Mouse (Mus musculus): ENCODE measurements around the gene Mnx1. TPM values are rescaled to one million over a fixed set of nuclear protein-coding genes. Genes with fewer than 3 reads are reported as not detected.

Mnx1 gene
- polyA plus RNA-seq, 1 experiment from 2014 or later = not detected

GRCm38 (mm10) chr5:29475041-29475440, 3.2 kb downstream of the Mnx1 start:
- H3K4me3 ChIP-seq = no peak overlapping the region
- H3K27ac ChIP-seq (replicated peaks) = no peak overlapping the region
- no peaks in the 10 kb centered on the region for H3K36me3 ChIP-seq
- peaks cover 100% of the 10 kb centered on the region for H3K27me3 ChIP-seq (ENCODE audit: low read depth, poor library complexity, severe bottlenecking)
- no peaks in the 10 kb centered on the region for H3K9me3 ChIP-seq (replicated peaks)
- under 1% methylated on average over 10 of the region's 10 CpGs for WGBS
- H3K4me1 ChIP-seq = peaks cover 22% of the 10 kb centered on the region
- no peak for DNase-seq (ENCODE audit: low spot score)

GRCm38 (mm10) chr5:29474246-29474960, 3.9 kb downstream of the Mnx1 start:
- Histone ChIP-seq H3K9me3 (replicated peaks) (no peaks in the 10 kb centered on the region), H3K36me3 (no peaks in the 10 kb centered on the region), H3K27ac (replicated peaks) (no peak overlapping the region), H3K4me1 (peaks cover 22% of the 10 kb centered on the region), H3K4me3 (peak overlapping the region; percentile 16; the same call in 1 of the 2 replicates), H3K27me3 (ENCODE audit: low read depth, poor library complexity, severe bottlenecking) (peaks cover 100% of the 10 kb centered on the region)
- DNase-seq (ENCODE audit: low spot score) = no peak
- WGBS = under 1% methylated on average over 35 of the region's 35 CpGs

GRCm38 (mm10) chr5:29473551-29474245, 4.6 kb downstream of the Mnx1 start:
- H3K9me3 ChIP-seq (replicated peaks) = no peaks in the 10 kb centered on the region

GRCm38 (mm10) chr5:29471855-29472665, 6.2 kb downstream of the Mnx1 start:
- 0% methylated on average over 22 of the region's 22 CpGs for WGBS
- H3K27me3 ChIP-seq (ENCODE audit: low read depth, poor library complexity, severe bottlenecking) = peaks cover 100% of the 10 kb centered on the region
- peak; percentile 57 for DNase-seq (ENCODE audit: low spot score)
- H3K9me3 ChIP-seq (replicated peaks) = no peaks in the 10 kb centered on the region
- H3K27ac ChIP-seq (replicated peaks) = no peak overlapping the region
- no peaks in the 10 kb centered on the region for H3K36me3 ChIP-seq
- peaks cover 12% of the 10 kb centered on the region for H3K4me1 ChIP-seq
- H3K4me3 ChIP-seq = no peak overlapping the region

More at GRCm38 (mm10) chr5:29473551-29474245, 4.6 kb downstream of the Mnx1 start:
- H3K27me3 ChIP-seq (ENCODE audit: low read depth, poor library complexity, severe bottlenecking) = peaks cover 100% of the 10 kb centered on the region
- H3K27ac ChIP-seq (replicated peaks) = no peak overlapping the region
- H3K4me1 ChIP-seq = peaks cover 16% of the 10 kb centered on the region
- under 1% methylated on average over 35 of the region's 35 CpGs for WGBS
- peak; percentile 56 for DNase-seq (ENCODE audit: low spot score)
- H3K36me3 ChIP-seq = no peaks in the 10 kb centered on the region
- peak overlapping the region; percentile 16; the same call in 1 of the 2 replicates for H3K4me3 ChIP-seq

- no peak overlapping the region for H3K4me3 ChIP-seq
- under 1% methylated on average over 11 of the region's 11 CpGs for WGBS
- H3K4me1 ChIP-seq = peaks cover 12% of the 10 kb centered on the region
- no peaks in the 10 kb centered on the region for H3K9me3 ChIP-seq (replicated peaks)
- H3K36me3 ChIP-seq = no peaks in the 10 kb centered on the region
- H3K27ac ChIP-seq (replicated peaks) = no peak overlapping the region
- peak; percentile 36 for DNase-seq (ENCODE audit: low spot score)
- peaks cover 100% of the 10 kb centered on the region for H3K27me3 ChIP-seq (ENCODE audit: low read depth, poor library complexity, severe bottlenecking)
These were observed 6.9 kb downstream of the Mnx1 start for GRCm38 (mm10) chr5:29471396-29471795.

- Histone ChIP-seq H3K27me3 (ENCODE audit: low read depth, poor library complexity, severe bottlenecking) (peaks cover 100% of the 10 kb centered on the region), H3K4me1 (peaks cover 12% of the 10 kb centered on the region), H3K27ac (replicated peaks) (no peak overlapping the region), H3K9me3 (replicated peaks) (no peaks in the 10 kb centered on the region), H3K36me3 (no peaks in the 10 kb centered on the region), H3K4me3 (no peak overlapping the region)
- DNase-seq (ENCODE audit: low spot score) = peak; percentile 35
- 2% methylated on average over 20 of the region's 20 CpGs for WGBS
These were observed 7.3 kb downstream of the Mnx1 start for GRCm38 (mm10) chr5:29470851-29471394.

- peaks cover 12% of the 10 kb centered on the region for H3K4me1 ChIP-seq
- peaks cover 100% of the 10 kb centered on the region for H3K27me3 ChIP-seq (ENCODE audit: low read depth, poor library complexity, severe bottlenecking)
- no peaks in the 10 kb centered on the region for H3K9me3 ChIP-seq (replicated peaks)
- no peak overlapping the region for H3K4me3 ChIP-seq
- no peak for DNase-seq (ENCODE audit: low spot score)
- no peaks in the 10 kb centered on the region for H3K36me3 ChIP-seq
- WGBS = 10% methylated on average over 5 of the region's 5 CpGs
- no peak overlapping the region for H3K27ac ChIP-seq (replicated peaks)
These were observed 8.0 kb downstream of the Mnx1 start for GRCm38 (mm10) chr5:29470271-29470670.

DNA sequence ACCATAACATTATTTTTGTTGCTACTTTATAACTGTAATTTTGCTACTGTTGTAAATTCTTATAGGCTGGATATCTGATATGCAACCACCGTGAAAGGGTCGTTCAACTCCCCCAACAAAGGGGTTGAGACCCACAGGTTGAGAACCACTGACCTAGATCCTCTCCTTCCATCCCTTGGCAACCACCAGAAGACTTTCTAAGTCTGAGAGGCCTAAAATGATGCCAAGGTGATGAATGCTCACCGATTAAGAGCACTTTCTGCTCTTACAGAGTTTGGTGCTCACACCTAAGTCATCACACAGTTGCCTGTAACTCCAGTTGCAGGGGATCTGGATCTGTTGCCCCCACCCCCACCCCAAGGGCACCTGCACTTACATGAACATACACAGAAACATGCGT, 8.8 kb downstream of the Mnx1 start:
- no peaks in the 10 kb centered on the region for H3K9me3 ChIP-seq (replicated peaks)
- H3K27ac ChIP-seq (replicated peaks) = no peak overlapping the region
- no peaks in the 10 kb centered on the region for H3K36me3 ChIP-seq
- H3K27me3 ChIP-seq (ENCODE audit: low read depth, poor library complexity, severe bottlenecking) = peaks cover 96% of the 10 kb centered on the region
- no peak for DNase-seq (ENCODE audit: low spot score)
- no peak overlapping the region for H3K4me3 ChIP-seq
- peaks cover 12% of the 10 kb centered on the region for H3K4me1 ChIP-seq
- WGBS = 2% methylated on average over 4 of the region's 4 CpGs

GRCm38 (mm10) chr5:29468351-29469065, 9.8 kb downstream of the Mnx1 start:
- peaks cover 86% of the 10 kb centered on the region for H3K27me3 ChIP-seq (ENCODE audit: low read depth, poor library complexity, severe bottlenecking)
- H3K4me3 ChIP-seq = peak overlapping the region; percentile 54
- DNase-seq (ENCODE audit: low spot score) = peak; percentile 26
- no peaks in the 10 kb centered on the region for H3K36me3 ChIP-seq
- H3K27ac ChIP-seq (replicated peaks) = no peak overlapping the region
- H3K4me1 ChIP-seq = peaks cover 12% of the 10 kb centered on the region
- 2% methylated on average over 17 of the region's 17 CpGs for WGBS
- no peaks in the 10 kb centered on the region for H3K9me3 ChIP-seq (replicated peaks)

GRCm38 (mm10) chr5:29467489-29468350, 10.6 kb downstream of the Mnx1 start:
- Histone ChIP-seq H3K36me3 (no peaks in the 10 kb centered on the region), H3K9me3 (replicated peaks) (no peaks in the 10 kb centered on the region), H3K27ac (replicated peaks) (no peak overlapping the region), H3K4me1 (peaks cover 12% of the 10 kb centered on the region), H3K27me3 (ENCODE audit: low read depth, poor library complexity, severe bottlenecking) (peaks cover 78% of the 10 kb centered on the region), H3K4me3 (peak overlapping the region; percentile 54)
- WGBS = 2% methylated on average over 67 of the region's 67 CpGs
- peak; percentile 58 for DNase-seq (ENCODE audit: low spot score)

DNA sequence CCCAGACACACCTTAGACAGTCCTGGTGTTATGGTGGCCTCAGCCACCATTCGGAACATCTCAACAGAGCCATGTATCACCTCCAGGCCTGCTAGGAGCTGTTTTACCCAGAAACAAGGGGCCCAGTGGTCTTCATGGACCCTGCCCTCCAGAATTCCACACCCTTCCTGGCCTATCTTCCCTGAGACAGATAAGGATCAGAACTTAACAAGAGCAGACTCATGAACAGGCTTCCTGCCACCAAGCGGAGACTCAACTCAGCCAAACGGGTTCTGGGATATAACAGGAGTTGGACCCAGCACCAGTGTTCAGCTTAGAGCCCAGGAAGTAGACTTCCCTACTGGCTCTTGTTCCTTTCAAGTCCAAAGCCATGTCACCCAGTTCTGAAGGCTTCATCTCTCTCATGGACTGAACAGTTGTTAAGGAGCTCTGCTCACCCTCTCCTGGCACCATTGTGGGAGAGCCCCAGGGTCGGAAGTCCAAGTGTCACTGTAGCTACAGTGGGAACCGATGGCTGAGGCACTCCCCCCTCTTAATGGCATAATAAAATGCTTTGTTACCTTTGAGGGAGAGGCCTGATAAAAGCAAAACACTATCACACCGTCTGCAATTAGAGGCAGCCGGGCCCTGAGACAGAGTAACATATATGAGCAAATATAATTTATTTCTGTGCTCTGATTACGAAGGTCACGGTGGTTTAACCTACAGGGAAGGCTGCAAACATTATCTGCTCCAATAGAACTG, 15.2 kb downstream of the Mnx1 start:
- Histone ChIP-seq H3K4me3 (no peak overlapping the region), H3K9me3 (replicated peaks) (no peaks in the 10 kb centered on the region), H3K27ac (replicated peaks) (no peak overlapping the region), H3K4me1 (peaks cover 7% of the 10 kb centered on the region), H3K27me3 (ENCODE audit: low read depth, poor library complexity, severe bottlenecking) (peaks cover 32% of the 10 kb centered on the region), H3K36me3 (peaks cover 16% of the 10 kb centered on the region)
- WGBS = 77% methylated on average over 9 of the region's 9 CpGs
- no peak for DNase-seq (ENCODE audit: low spot score)

All from midbrain, embryonic 10.5 days (tissue).